Mouse (Mus musculus) midbrain, postnatal 0 days (tissue): ENCODE data around the gene Nup93. TPM values are rescaled to one million over a fixed set of nuclear protein-coding genes. Genes with fewer than 3 reads are reported as not detected.

Experiments used
- ATAC-seq: fragments of 200-750 bp; cut with Nextera tagmentation; 2 replicates; pipeline ENCODE4 v1.8.0; 2017; ENCODE audit warnings: moderate number of reproducible peaks, mild to moderate bottlenecking, moderate TSS enrichment, moderate library complexity; ENCODE audit not compliant: low FRiP score
- DNase-seq: peaks from one replicate; pipeline ENCODE4 v3.0.0-alpha.2; 2015; ENCODE audit warnings: low spot score
- H3K27ac ChIP-seq: fragments of 300-500 bp; sonication (generic); 2 replicates; pipeline ENCODE4 v1.5.1; 2014; ENCODE audit warnings: low read depth, mild to moderate bottlenecking, low read length, mixed read lengths
- H3K27me3 ChIP-seq: fragments of 300-500 bp; sonication (generic); 2 replicates; pipeline ENCODE4 v1.6.1; 2014; ENCODE audit warnings: low read length, control low read depth, mixed read lengths; ENCODE audit not compliant: insufficient read depth
- H3K36me3 ChIP-seq: fragments of 300-500 bp; sonication (generic); 2 replicates; pipeline ENCODE4 v1.6.1; 2014; ENCODE audit warnings: low read length, control low read depth, mixed read lengths; ENCODE audit not compliant: insufficient read depth
- H3K4me1 ChIP-seq: fragments of 300-500 bp; sonication (generic); 2 replicates; pipeline ENCODE4 v1.6.1; 2014; ENCODE audit warnings: mild to moderate bottlenecking, control low read depth, antibody characterized with exemption, low read length, mixed read lengths; ENCODE audit not compliant: insufficient read depth
- H3K4me2 ChIP-seq: fragments of 300-500 bp; sonication (generic); 2 replicates; pipeline ENCODE4 v1.6.1; 2014; ENCODE audit warnings: low read depth, mild to moderate bottlenecking, low read length, mixed read lengths; ENCODE audit not compliant: poor library complexity, severe bottlenecking
- H3K4me3 ChIP-seq: fragments of 300-500 bp; sonication (generic); 2 replicates; pipeline ENCODE4 v1.5.1; 2014; ENCODE audit warnings: low read depth, mild to moderate bottlenecking, low read length, moderate library complexity
- H3K9ac ChIP-seq: fragments of 300-500 bp; sonication (generic); replicated peaks from 2 replicates; pipeline ENCODE4 v1.6.1; 2014; ENCODE audit warnings: mild to moderate bottlenecking, low read length, moderate library complexity, mixed read lengths; ENCODE audit not compliant: poor library complexity, severe bottlenecking
- H3K9me3 ChIP-seq: fragments of 300-500 bp; sonication (generic); 2 replicates; pipeline ENCODE4 v1.6.1; 2016; ENCODE audit warnings: low read length, control low read depth
- CTCF ChIP-seq: IDR thresholded peaks from 2 replicates; pipeline ENCODE4 v1.5.1; 2016; ENCODE audit warnings: antibody characterized with exemption, mild to moderate bottlenecking
- WGBS: fragments of 180-500 bp; shearing (Covaris S2); extraction: QIAGEN DNeasy Blood & Tissue Kit; methylation state at CpG from one replicate; pipeline ENCODE4 v1.1.7; 2014; 5-methylcytosine and 5-hydroxymethylcytosine counted together
- polyA plus RNA-seq: library from polyadenylated mRNA; unstranded; fragments of >200 nt; fragmentation: Nextera tagmentation; extraction: Ambion mirVana; gene quantifications from 2 replicates; pipeline ENCODE4 v1.2.1, GENCODE M21; 2015
- total RNA-seq: library from RNA; depleted of rRNA; stranded (reverse); fragments of >200 nt; gene quantifications from 2 replicates; pipeline ENCODE4 v1.2.3, GENCODE M21; 2014

The Nup93 gene
- total and polyA plus RNA-seq, 2 experiments from 2014 or later, result 39.9 to 65.3 TPM

- DNase-seq, result no peak
- Histone ChIP-seq H3K27ac (no peak overlapping the region), H3K9ac (no peak overlapping the region), H3K4me2 (no peak overlapping the region), H3K36me3 (no peaks in the 10 kb centered on the region), H3K27me3 (no peaks in the 10 kb centered on the region), H3K4me3 (no peak overlapping the region), H3K9me3 (no peaks in the 10 kb centered on the region), H3K4me1 (no peaks in the 10 kb centered on the region)
- WGBS, result 93% methylated on average over 4 of the region's 4 CpGs
- ATAC-seq, result no peak
- TF ChIP-seq CTCF, result no peak
Observed at GRCm38 (mm10) chr8:94345657-94346056, 131.3 kb downstream of the Nup93 start.

- ATAC-seq (no peak), DNase-seq (no peak)
- Histone ChIP-seq H3K4me2 (no peak overlapping the region), H3K36me3 (no peaks in the 10 kb centered on the region), H3K27me3 (no peaks in the 10 kb centered on the region), H3K4me3 (no peak overlapping the region), H3K9me3 (no peaks in the 10 kb centered on the region), H3K27ac (no peak overlapping the region), H3K9ac (no peak overlapping the region), H3K4me1 (no peaks in the 10 kb centered on the region)
- no peak for TF ChIP-seq CTCF
- WGBS, result 93% methylated on average over 13 of the region's 13 CpGs
Observed at GRCm38 (mm10) chr8:94346264-94346663, 131.9 kb downstream of the Nup93 start.

- H3K4me1 ChIP-seq, result no peaks in the 10 kb centered on the region
- H3K27me3 ChIP-seq, result no peaks in the 10 kb centered on the region
- no peak overlapping the region for H3K27ac ChIP-seq
- H3K9ac ChIP-seq, result no peak overlapping the region
- no peak overlapping the region for H3K4me3 ChIP-seq
- no peak for TF ChIP-seq CTCF
- no peak for ATAC-seq
- no peaks in the 10 kb centered on the region for H3K9me3 ChIP-seq
- DNase-seq, result no peak
- H3K36me3 ChIP-seq, result no peaks in the 10 kb centered on the region
- 77% methylated on average over 9 of the region's 9 CpGs for WGBS
- no peak overlapping the region for H3K4me2 ChIP-seq
Observed at GRCm38 (mm10) chr8:94348425-94348824, 134.1 kb downstream of the Nup93 start.

GRCm38 (mm10) chr8:94354069-94354531 lies 139.7 kb downstream of the Nup93 start:
- H3K4me3 ChIP-seq, result no peak overlapping the region
- no peak overlapping the region for H3K9ac ChIP-seq
- H3K4me1 ChIP-seq, result no peaks in the 10 kb centered on the region
- H3K27ac ChIP-seq, result no peak overlapping the region
- no peak for DNase-seq
- 83% methylated on average over 7 of the region's 7 CpGs for WGBS
- ATAC-seq, result no peak
- no peaks in the 10 kb centered on the region for H3K27me3 ChIP-seq
- no peaks in the 10 kb centered on the region for H3K36me3 ChIP-seq
- TF ChIP-seq CTCF, result no peak
- no peaks in the 10 kb centered on the region for H3K9me3 ChIP-seq
- no peak overlapping the region for H3K4me2 ChIP-seq

GRCm38 (mm10) chr8:94354571-94354970 lies 140.2 kb downstream of the Nup93 start:
- Histone ChIP-seq H3K27ac (no peak overlapping the region), H3K4me1 (no peaks in the 10 kb centered on the region), H3K36me3 (no peaks in the 10 kb centered on the region), H3K9ac (no peak overlapping the region), H3K4me2 (no peak overlapping the region), H3K9me3 (no peaks in the 10 kb centered on the region), H3K4me3 (no peak overlapping the region), H3K27me3 (no peaks in the 10 kb centered on the region)
- ATAC-seq, result no peak
- WGBS, result 89% methylated on average over 4 of the region's 4 CpGs
- DNase-seq, result no peak
- TF ChIP-seq CTCF, result no peak

- DNase-seq (no peak), ATAC-seq (no peak)
- Histone ChIP-seq H3K4me1 (no peaks in the 10 kb centered on the region), H3K9ac (no peak overlapping the region), H3K36me3 (no peaks in the 10 kb centered on the region), H3K27me3 (no peaks in the 10 kb centered on the region), H3K27ac (no peak overlapping the region), H3K4me2 (no peak overlapping the region), H3K4me3 (no peak overlapping the region), H3K9me3 (no peaks in the 10 kb centered on the region)
- TF ChIP-seq CTCF, result no peak
- WGBS, result 86% methylated on average over 6 of the region's 6 CpGs
Observed at GRCm38 (mm10) chr8:94357220-94357619, 142.9 kb downstream of the Nup93 start.
